Mouse (Mus musculus) E14TG2a.4 (cell line): ENCODE results near the gene Lmo7.

Source experiments
- CTCF ChIP-seq: conservative IDR thresholded peaks from 2 replicates; pipeline ENCODE4 v1.5.1; 2014; ENCODE audit warnings: low read length
- NANOG ChIP-seq: IDR thresholded peaks from 2 replicates; pipeline ENCODE4 v1.6.1; 2014; ENCODE audit warnings: borderline replicate concordance, low read length, mixed read lengths
- POU5F1 ChIP-seq: IDR thresholded peaks from 2 replicates; pipeline ENCODE4 v1.6.1; 2014; ENCODE audit warnings: low read length, borderline replicate concordance

GRCm38 (mm10) chr14:101901496-101901895, 171.7 kb downstream of the Lmo7 start:
- TF ChIP-seq CTCF: no peak
- TF ChIP-seq POU5F1: no peak
- TF ChIP-seq NANOG: no peak
